Mouse (Mus musculus): Measurements from ENCODE around the gene Pla2g10.
A peak's percentile ranks its signal among the peaks of the same experiment; 100 is the strongest.

Pla2g10 gene

DNA sequence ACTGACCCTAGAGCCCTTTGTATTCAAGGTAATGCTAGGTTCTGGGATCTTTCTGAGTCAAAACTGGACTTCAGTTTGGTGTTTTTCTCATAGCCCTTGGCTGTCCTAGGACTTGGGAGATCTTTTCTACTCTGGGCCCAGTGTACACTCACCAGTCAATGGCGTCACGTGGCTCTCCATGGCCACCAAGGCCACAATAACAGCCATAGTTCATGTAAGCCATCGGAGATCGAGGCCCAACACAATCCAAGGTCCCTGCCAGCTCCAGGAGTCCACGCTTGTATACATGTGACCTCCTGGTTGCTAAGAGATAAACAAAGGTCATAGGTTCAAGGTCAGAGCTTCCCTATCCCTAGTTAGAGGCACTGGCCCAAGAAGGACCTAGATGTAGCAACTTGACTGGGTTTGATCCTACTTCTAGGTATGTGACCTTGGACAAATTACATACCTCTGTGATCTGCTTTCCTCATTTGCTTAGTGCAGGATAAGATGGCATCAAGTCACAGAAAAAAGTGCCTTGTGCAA, 2.9 kb downstream of the Pla2g10 start:
- DNase-seq, result no peak

DNA sequence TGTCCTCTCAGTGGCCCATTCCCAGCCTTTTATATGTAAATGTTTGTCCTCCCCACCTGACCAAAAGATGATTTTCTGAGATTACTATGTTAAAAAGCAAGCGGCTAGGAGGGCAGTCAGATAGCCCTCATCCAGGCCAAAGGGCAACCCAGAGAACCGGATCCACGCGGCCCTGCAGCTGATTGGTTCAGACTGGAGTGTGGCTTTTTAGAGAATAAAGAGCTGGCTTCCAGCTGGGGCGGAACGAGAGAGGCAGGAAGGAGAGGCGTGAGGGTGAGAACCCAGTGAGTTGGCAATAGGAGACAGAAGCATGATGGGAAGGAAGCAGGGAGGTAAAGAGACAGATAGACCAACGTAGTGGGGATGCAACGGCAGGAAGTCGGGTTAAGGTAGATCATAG, 7.8 kb downstream of the Pla2g10 start:
- DNase-seq, result peak; percentile 2

DNA sequence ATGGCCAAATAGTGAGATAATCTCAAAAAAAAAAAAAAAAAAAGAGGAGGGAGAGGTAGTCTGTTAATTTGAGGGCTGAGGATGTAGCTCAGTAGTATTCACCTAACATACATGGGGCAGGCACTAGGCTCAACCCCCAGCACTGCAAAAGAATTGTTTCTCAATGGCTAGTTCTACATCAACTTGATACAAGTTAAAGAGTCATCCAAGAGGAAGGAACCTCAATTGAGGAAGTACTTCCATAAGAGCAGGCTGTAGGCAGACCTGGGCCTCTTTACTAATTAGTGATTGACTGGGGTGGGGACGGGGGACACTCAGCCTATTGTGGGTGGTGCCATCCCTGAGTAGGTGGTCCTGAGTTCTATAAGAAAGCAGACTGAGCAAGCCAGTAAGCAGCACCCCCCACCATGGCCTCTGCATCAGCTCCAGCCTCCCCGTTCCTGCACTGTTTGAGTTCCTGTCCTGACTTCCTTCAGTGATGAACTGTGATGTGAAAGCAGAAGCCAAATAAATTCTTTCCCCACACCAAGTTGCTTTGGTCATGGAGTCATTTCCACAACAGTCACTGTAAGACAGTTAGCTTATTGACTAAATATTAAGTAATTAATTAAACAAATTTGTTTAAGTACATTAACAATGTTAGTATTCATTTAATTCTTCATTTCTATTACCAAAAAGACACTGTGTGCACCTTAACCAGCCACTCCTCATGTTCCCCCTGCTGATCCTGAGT, 13.8 kb downstream of the Pla2g10 start:
- DNase-seq, result no peak

DNA sequence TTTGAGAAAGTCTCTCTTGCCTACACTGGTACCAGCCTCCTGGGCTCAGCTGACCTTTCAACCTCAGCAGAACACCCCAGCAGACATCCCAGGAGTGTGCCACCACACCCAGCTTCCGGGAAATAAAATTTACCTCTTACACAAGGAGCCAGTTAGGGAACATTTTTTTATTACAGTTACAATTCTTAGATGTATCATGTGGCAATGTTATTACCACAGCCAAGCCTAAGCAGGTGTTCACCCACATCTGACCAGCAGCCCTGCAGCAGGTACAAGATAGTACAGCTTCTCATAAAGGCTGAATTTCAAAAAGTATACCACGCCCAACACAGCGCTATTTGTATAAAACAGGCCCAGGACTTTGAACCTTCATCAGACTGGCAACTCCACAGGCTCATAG, 15.9 kb downstream of the Pla2g10 start:
- no peak for DNase-seq

DNA sequence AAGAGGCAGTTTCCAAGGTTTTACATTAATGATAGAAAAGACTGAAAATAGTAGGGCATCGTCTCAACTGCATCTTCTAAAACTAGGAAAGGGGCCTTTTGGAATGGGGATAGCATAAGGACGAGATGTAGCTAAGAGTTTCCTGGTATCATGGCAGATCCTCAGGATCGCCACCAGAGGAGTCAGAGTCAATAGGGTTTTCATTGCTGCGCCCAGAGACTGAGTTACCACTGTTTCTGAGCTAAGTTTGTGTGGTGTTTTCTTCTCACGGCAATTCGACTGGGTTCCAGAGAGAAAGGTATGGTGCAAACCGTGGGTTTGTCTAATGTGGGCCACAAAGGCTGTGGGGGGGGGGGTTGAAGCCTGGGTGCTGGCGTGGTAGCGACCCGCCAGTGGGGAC, 26.1 kb downstream of the Pla2g10 start:
- DNase-seq, result no peak

DNA sequence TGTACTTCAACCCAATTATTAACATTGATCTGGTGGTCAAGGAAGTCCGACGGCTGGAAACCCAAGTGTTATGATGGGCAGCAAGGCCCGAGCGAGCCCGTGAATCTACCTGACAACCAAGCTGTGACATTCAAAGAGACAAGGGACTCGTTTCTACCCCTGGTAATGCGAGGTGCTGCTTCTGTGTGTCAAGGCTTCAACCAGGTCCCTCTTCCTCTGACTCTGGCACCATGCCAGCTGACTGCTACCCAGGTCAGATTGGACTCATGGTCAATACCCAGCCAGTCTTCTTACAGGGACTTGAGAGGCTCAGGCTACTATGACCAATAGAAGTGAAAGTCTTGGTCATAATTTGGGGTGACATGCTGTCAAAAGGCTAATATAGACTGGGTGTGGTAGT, 28.6 kb downstream of the Pla2g10 start:
- no peak for DNase-seq

DNA sequence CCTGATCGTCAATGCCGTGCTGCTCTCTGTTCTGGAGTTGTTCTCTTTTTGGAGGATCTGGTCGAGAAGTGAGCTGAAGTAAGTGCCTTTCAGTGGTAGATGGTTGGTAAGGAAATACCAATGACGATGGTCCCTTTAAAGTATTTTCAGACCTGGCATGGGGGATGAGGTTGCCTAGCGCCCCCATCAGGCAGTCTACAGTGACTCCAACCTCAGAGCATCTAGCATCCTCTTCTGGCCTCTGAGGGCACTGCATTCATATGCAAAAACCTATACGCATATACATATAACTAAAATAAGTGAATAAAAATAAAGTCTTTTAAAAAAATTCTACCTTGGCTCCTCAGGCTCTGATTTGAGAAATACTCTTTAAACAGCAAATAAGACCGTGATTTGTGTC, 31.8 kb downstream of the Pla2g10 start:
- no peak for DNase-seq

DNA sequence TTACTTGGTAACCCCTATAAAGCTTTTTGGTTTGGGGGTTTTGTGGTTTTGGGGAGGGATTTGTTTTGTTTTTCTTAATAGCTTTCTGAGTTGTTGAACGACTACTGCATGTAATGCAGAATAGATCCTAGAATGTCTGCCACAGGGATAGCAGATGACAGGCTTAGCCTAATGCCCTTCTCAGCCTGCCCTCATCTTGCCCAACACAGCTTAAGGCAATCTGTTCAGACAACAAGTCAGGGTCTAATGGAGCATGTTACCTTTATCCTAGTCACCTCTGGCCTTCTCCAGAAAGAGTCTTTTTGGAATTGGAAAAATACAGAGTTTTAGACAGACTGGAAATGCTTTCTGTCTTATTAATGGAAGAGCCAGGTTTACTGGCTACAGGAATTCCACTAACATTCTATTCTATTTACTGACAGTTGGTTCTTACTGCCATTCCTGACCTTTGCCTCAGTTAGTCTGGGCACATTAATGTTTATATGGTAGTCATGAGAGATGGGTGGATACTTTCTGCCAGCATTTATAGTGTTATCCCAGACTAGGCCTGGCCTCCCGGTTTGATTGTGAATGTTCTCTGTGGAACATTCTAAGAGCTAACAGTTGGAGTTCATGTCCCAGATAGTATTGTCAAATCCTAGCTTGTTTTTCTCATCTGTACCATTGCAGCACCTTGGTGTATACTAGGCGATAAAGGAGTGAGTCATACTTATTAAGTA, 52.0 kb downstream of the Pla2g10 start:
- DNase-seq, result no peak

DNA sequence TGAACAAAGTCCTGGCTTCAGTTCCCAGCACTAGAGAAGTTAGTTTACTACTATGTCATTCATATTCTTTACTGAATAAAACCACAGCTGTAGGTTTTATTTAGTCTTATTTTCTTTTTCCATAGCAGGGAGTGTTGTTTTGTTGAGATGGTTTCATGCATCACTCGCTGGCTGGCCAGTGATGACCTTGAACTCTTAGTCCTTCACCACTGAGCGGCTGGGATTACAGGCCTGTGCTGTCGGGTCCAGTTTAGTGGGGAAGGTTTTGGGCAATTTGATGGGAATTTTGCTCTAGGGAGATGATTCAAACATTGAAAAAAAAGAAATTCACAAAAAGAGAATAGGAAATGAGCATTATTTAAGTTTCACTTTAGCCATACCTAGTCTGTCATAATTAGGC, 56.3 kb downstream of the Pla2g10 start:
- no peak for DNase-seq

DNA sequence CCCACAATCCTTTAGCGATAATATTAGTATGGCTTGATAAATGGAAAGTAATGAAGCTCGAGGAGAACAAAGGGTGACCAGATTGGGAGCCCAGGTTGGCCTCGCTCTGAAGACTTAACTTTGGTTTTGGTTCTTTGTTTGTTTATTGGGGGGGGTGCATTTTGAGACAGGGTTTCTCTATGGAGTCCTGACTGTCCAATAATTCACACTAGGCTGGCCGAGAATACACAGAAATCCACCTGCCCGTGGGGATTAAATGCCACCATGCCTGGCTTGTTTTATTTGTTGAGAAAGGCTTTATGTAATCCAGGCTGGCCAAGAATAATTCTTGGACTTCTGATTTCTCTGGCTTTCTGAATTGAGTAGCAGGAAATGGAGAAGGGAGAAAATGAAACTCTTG, 57.7 kb downstream of the Pla2g10 start:
- no peak for DNase-seq

DNA sequence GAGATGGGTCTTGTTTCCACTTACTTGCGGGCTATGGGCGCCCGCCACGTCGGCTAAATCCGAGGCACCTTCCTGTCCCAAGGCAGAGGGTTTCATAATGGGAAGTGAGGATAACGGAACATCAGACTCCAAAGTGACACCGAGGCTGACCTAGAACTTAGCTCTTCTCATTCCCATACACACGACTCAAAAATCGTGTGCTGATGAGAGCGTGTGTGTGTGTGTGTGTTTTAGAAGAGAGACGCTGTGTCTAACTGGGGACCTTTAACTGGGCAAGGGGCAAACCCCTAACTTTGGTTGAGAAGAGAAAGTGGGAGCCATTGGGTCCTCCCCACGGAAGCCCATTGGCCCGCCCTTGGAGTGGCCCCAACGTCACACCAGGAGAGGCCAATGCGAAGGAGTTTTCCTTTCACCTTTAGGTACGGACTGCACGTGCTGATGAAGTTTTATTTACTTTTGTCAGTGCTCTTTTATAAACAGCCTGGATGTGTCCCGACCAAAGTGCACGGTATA, 58.3 kb downstream of the Pla2g10 start:
- peak; percentile 73 for DNase-seq

DNA sequence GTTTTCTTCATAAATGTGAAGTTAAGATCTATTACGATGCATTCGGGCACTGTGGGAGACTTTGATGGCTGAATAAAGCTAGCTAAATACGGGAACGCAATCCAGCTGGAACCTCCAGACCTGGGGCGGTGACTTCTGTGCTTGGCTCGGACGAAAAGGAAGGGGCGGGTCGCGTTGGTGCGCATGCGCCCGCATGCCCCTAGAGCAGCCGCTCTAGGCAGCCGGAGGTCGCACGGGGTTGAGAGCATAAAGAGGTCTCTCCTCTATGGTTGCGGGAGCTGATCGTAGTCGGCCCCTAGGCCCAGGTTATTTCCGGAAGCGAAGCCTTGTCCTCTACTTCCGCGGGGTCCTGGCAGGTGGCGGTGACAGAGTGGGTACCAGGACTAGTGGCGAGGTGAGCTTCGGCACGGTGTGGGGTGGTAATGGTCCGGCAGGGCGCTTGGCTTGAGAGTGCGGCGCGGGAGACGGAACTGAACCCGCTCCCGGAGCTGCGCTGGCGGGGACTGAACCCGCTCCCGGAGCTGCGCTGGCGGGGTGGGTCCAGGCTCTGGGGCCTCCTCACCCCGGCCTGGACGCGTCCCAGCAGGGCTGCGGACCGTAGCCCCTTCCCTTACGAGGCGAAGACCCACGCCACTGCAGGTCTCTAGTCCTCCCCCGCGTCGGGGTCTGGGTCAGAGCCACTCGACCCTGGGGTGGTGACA, 58.9 kb downstream of the Pla2g10 start, which contains the start of the genes Bfar and 3110001I22Rik:
Gene Bfar, plus strand, starts transcription at position 174 of the 701 bp plus-strand sequence.
Gene 3110001I22Rik, plus strand, starts transcription at position 245 of the 701 bp plus-strand sequence.
- DNase-seq, result peak; percentile 97

DNA sequence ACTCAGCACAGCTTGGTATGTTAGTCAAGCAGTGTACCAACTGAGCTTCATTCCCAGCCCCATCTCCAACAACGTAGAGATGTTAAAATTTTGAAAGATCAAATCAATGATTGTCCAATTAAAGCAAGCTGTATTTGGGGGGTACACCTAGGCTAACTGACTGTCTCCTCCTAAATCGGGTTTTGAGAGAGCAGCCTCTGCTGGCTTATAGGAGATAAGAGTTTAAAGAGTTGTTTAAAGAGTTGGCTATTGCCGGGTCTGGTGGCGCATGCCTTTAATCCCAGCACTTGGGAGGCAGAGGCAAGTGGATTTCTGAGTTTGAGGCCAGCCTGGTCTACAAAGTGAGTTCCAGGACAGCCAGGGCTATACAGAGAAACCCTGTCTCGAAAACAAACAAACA, 59.9 kb downstream of the Pla2g10 start:
- peak; percentile 2 for DNase-seq

DNA sequence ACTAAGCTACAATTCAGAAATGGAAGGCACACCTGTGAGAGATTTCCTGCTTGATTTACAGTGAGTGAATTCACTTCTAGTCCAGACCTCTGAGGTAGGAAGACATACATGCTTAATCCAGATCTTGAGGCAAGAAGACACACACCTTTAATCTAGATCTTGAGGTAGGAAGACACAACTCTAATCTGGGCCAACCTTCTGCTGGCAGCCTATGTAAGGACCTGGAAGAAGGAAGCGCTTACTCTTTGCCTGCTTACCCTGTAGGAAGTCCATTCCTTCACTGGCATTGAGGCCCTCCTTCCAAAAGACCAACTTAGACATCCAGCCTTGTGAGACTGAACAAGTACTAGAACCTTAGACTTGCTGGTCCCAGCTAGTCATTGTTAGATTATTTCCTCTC, 61.5 kb downstream of the Pla2g10 start:
- no peak for DNase-seq

DNA sequence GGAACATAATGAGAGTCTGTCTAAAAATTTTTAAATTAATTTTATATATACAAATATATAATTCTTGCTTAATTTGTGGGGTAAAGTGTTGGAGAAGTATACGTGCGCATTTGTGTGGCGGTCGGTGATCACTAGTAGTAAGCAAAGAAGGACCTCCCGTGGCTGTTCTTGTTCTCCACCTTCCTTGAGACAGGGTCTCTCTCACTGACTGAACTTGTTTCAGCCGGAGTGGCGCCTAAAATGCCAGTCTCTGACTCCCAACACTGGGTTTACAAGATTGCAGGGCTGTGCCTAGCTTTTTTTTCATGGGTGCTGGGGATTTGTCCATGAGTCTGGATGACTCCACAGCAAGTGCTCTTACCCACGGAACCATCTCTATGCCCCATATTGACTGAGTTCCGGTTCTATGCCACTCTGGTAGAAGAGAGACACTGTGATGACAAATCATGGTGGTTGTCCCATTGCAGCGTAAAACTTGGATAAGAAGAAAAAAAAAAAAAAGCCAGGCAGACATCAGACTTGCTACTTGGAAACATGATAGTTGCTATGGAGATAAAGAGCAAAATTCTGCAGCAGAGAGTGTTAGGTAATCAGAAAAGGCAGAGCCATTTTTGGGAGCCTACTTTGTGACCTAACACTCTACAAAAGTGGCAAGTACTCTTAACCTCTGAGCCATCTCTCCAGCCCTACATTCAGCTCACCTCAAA, 62.2 kb downstream of the Pla2g10 start:
- DNase-seq, result peak; percentile 2

DNA sequence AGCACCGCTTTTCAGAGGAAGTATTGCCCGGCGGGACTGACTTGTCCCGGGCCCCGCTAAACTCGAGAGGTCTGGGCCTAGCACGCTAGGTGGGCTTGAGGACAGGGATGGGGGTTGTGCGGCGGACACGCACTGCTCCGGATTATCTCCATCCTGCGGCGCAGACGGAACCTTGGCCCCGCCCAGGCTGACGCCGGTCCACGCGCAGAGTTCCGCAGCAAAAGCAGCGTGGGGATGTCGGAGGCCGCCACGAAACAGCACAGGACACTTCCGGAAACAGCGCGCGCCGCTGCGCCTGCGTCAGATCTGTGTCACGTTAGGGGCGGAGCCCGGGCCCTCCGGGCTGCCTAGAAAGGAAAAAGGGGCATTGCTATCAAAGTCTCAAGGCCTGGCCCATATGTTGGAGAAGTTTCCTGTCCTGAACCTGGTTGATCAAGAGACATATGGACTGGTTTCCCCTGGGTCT, 62.9 kb downstream of the Pla2g10 start, which contains the start of gene Parn:
Gene Parn, minus strand, starts transcription at position 293 of the 466 bp plus-strand sequence.
- DNase-seq, result peak; percentile 95
